Mouse (Mus musculus) heart, adult 11 months (tissue): ENCODE measurements at regions not wholly inside any gene's neighbourhood (a gene's known extent, or its start where the extent isn't known, plus 50 kb on each side); places are given as distances from the start of the nearest gene placed in this dataset.

Source experiments
- DNase-seq: peaks from one replicate; pipeline ENCODE4 v3.0.0; 2022

- DNase-seq: no peak
These were observed 377.2 kb downstream of the Gpd2 start for GRCm38 (mm10) chr2:57614587-57614991.

GRCm38 (mm10) chr2:57616525-57617225 lies 379.2 kb downstream of the Gpd2 start:
- DNase-seq: peak; percentile 83

GRCm38 (mm10) chr2:57617258-57617657 lies 379.8 kb downstream of the Gpd2 start:
- DNase-seq: no peak

- no peak for DNase-seq
These were observed 353.6 kb upstream of the Galnt5 start for GRCm38 (mm10) chr2:57644117-57644516.

GRCm38 (mm10) chr2:57644541-57644940 lies 353.1 kb upstream of the Galnt5 start:
- DNase-seq: no peak

GRCm38 (mm10) chr2:57649002-57649401 lies 348.7 kb upstream of the Galnt5 start:
- no peak for DNase-seq

- DNase-seq: no peak
These were observed 340.3 kb upstream of the Galnt5 start for GRCm38 (mm10) chr2:57657409-57657808.

GRCm38 (mm10) chr2:57661838-57662237 lies 335.8 kb upstream of the Galnt5 start:
- DNase-seq: no peak

GRCm38 (mm10) chr2:57672007-57672643 lies 325.6 kb upstream of the Galnt5 start:
- no peak for DNase-seq

- no peak for DNase-seq
These were observed 307.8 kb upstream of the Galnt5 start for GRCm38 (mm10) chr2:57689877-57690276.

- no peak for DNase-seq
These were observed 300.5 kb upstream of the Galnt5 start for GRCm38 (mm10) chr2:57696992-57697772.

- DNase-seq: no peak
These were observed 299.0 kb upstream of the Galnt5 start for GRCm38 (mm10) chr2:57698659-57699061.

- no peak for DNase-seq
These were observed 298.5 kb upstream of the Galnt5 start for GRCm38 (mm10) chr2:57699226-57699625.

- no peak for DNase-seq
These were observed 280.8 kb upstream of the Galnt5 start for GRCm38 (mm10) chr2:57716754-57717510.
